Mouse (Mus musculus) liver, embryonic 12.5 days (tissue): Measurements from ENCODE around the gene Tkt. TPM values are rescaled to one million over a fixed set of nuclear protein-coding genes. Genes with fewer than 3 reads are reported as not detected.

Experiments used
- ATAC-seq: fragments of 200-750 bp; cut with Nextera tagmentation; 2 replicates; pipeline ENCODE4 v1.8.0; 2017; ENCODE audit warnings: moderate number of reproducible peaks, mild to moderate bottlenecking, moderate library complexity
- H3K27ac ChIP-seq: fragments of 300-500 bp; sonication (generic); 2 replicates; pipeline ENCODE4 v1.5.1; 2016; ENCODE audit warnings: mild to moderate bottlenecking
- H3K27me3 ChIP-seq: fragments of 300-500 bp; sonication (generic); replicated peaks from 2 replicates; pipeline ENCODE4 v1.6.1; 2016; ENCODE audit warnings: mild to moderate bottlenecking, moderate library complexity
- H3K36me3 ChIP-seq: fragments of 300-500 bp; sonication (generic); 2 replicates; pipeline ENCODE4 v1.6.1; 2016; ENCODE audit warnings: mild to moderate bottlenecking, moderate library complexity
- H3K4me1 ChIP-seq: fragments of 300-500 bp; sonication (generic); 2 replicates; pipeline ENCODE4 v1.6.1; 2016
- H3K4me2 ChIP-seq: fragments of 300-500 bp; sonication (generic); 2 replicates; pipeline ENCODE4 v1.6.1; 2016; ENCODE audit warnings: mild to moderate bottlenecking, moderate library complexity
- H3K4me3 ChIP-seq: fragments of 300-500 bp; sonication (generic); 2 replicates; pipeline ENCODE4 v1.5.1; 2016; ENCODE audit warnings: mild to moderate bottlenecking, moderate library complexity
- H3K9ac ChIP-seq: fragments of 300-500 bp; sonication (generic); 2 replicates; pipeline ENCODE4 v1.6.1; 2016; ENCODE audit warnings: mild to moderate bottlenecking, moderate library complexity
- H3K9me3 ChIP-seq: fragments of 300-500 bp; sonication (generic); replicated peaks from 2 replicates; pipeline ENCODE4 v1.6.1; 2016; ENCODE audit warnings: mild to moderate bottlenecking, moderate library complexity
- WGBS: fragments of 180-500 bp; shearing (Covaris S2); methylation state at CpG from one replicate; pipeline ENCODE4 v1.1.7; 2016; ENCODE audit not compliant: insufficient replicate concordance; 5-methylcytosine and 5-hydroxymethylcytosine counted together
- polyA plus RNA-seq: library from polyadenylated mRNA; unstranded; fragments of >200 nt; fragmentation: Nextera tagmentation; extraction: Ambion mirVana; gene quantifications from 2 replicates; pipeline ENCODE4 v1.2.1, GENCODE M21; 2016

Gene Tkt
- 267 and 280 TPM in 2 replicates for polyA plus RNA-seq

- peak; percentile 56 for ATAC-seq
- WGBS = 25% methylated on average over 8 of the region's 8 CpGs
Observed at GRCm38 (mm10) chr14:30548131-30548720, at the start of gene Tkt. Gene Tkt, plus strand, starts transcription at chr14:30548359.

GRCm38 (mm10) chr14:30504990-30505389, 43.2 kb upstream of the Tkt start:
- ATAC-seq = no peak
- Histone ChIP-seq H3K36me3 (peaks cover 73% of the 10 kb centered on the region), H3K4me3 (no peak overlapping the region), H3K9me3 (no peaks in the 10 kb centered on the region), H3K4me1 (no peaks in the 10 kb centered on the region), H3K9ac (no peak overlapping the region), H3K4me2 (no peak overlapping the region), H3K27ac (no peak overlapping the region), H3K27me3 (no peaks in the 10 kb centered on the region)
- 78% methylated on average over 5 of the region's 5 CpGs for WGBS

More at GRCm38 (mm10) chr14:30548131-30548720, at the start of gene Tkt:
- Histone ChIP-seq H3K9me3 (no peaks in the 10 kb centered on the region), H3K36me3 (peaks cover 24% of the 10 kb centered on the region), H3K27ac (peak within 1 kb of the TSS; percentile 93), H3K4me2 (peak within 1 kb of the TSS; percentile 88), H3K9ac (peak within 1 kb of the TSS; percentile 88), H3K4me3 (peak within 1 kb of the TSS; percentile 80), H3K27me3 (no peaks in the 10 kb centered on the region), H3K4me1 (peaks cover 48% of the 10 kb centered on the region)

GRCm38 (mm10) chr14:30510214-30510763, 37.9 kb upstream of the Tkt start:
- no peaks in the 10 kb centered on the region for H3K9me3 ChIP-seq
- no peak overlapping the region for H3K4me3 ChIP-seq
- peaks cover 8% of the 10 kb centered on the region; the same call in 1 of the 2 replicates for H3K4me1 ChIP-seq
- WGBS = 85% methylated on average over 6 of the region's 6 CpGs
- H3K27me3 ChIP-seq = no peaks in the 10 kb centered on the region
- H3K4me2 ChIP-seq = no peak overlapping the region
- no peak for ATAC-seq
- no peak overlapping the region for H3K27ac ChIP-seq
- peaks cover 90% of the 10 kb centered on the region for H3K36me3 ChIP-seq
- no peak overlapping the region for H3K9ac ChIP-seq

GRCm38 (mm10) chr14:30512896-30513295, 35.3 kb upstream of the Tkt start:
- no peak overlapping the region for H3K9ac ChIP-seq
- H3K36me3 ChIP-seq = peaks cover 85% of the 10 kb centered on the region
- no peak overlapping the region for H3K4me2 ChIP-seq
- peak; percentile 24; the same call in 1 of the 2 replicates for ATAC-seq
- peaks cover 20% of the 10 kb centered on the region for H3K4me1 ChIP-seq
- 65% methylated on average over 5 of the region's 5 CpGs for WGBS
- H3K27me3 ChIP-seq = no peaks in the 10 kb centered on the region
- H3K9me3 ChIP-seq = no peaks in the 10 kb centered on the region
- H3K4me3 ChIP-seq = no peak overlapping the region
- H3K27ac ChIP-seq = no peak overlapping the region

- WGBS = 73% methylated on average over 13 of the region's 13 CpGs
- H3K9me3 ChIP-seq = no peaks in the 10 kb centered on the region
- H3K36me3 ChIP-seq = peaks cover 89% of the 10 kb centered on the region
- H3K4me3 ChIP-seq = no peak overlapping the region
- no peaks in the 10 kb centered on the region for H3K27me3 ChIP-seq
- H3K4me1 ChIP-seq = peaks cover 20% of the 10 kb centered on the region
- peak; percentile 72 for ATAC-seq
- H3K9ac ChIP-seq = no peak overlapping the region
- H3K4me2 ChIP-seq = no peak overlapping the region
- H3K27ac ChIP-seq = no peak overlapping the region
Observed at GRCm38 (mm10) chr14:30515931-30516723, 32.0 kb upstream of the Tkt start.

- H3K36me3 ChIP-seq = peaks cover 93% of the 10 kb centered on the region
- H3K9me3 ChIP-seq = no peaks in the 10 kb centered on the region
- H3K4me2 ChIP-seq = no peak overlapping the region
- peaks cover 15% of the 10 kb centered on the region for H3K4me1 ChIP-seq
- H3K27ac ChIP-seq = no peak overlapping the region
- H3K27me3 ChIP-seq = no peaks in the 10 kb centered on the region
- H3K9ac ChIP-seq = no peak overlapping the region
- 89% methylated on average over 5 of the region's 5 CpGs for WGBS
- no peak for ATAC-seq
- H3K4me3 ChIP-seq = no peak overlapping the region
Observed at GRCm38 (mm10) chr14:30519323-30519722, 28.8 kb upstream of the Tkt start.

- no peak overlapping the region for H3K4me3 ChIP-seq
- H3K27me3 ChIP-seq = no peaks in the 10 kb centered on the region
- WGBS = 78% methylated on average over 6 of the region's 6 CpGs
- ATAC-seq = no peak
- no peak overlapping the region for H3K27ac ChIP-seq
- no peaks in the 10 kb centered on the region for H3K9me3 ChIP-seq
- H3K4me1 ChIP-seq = no peaks in the 10 kb centered on the region
- peaks cover 93% of the 10 kb centered on the region for H3K36me3 ChIP-seq
- no peak overlapping the region for H3K9ac ChIP-seq
- no peak overlapping the region for H3K4me2 ChIP-seq
Observed at GRCm38 (mm10) chr14:30523356-30523755, 24.8 kb upstream of the Tkt start.

- H3K4me1 ChIP-seq = no peaks in the 10 kb centered on the region
- no peaks in the 10 kb centered on the region for H3K9me3 ChIP-seq
- no peaks in the 10 kb centered on the region for H3K27me3 ChIP-seq
- H3K4me3 ChIP-seq = no peak overlapping the region
- peaks cover 47% of the 10 kb centered on the region for H3K36me3 ChIP-seq
- H3K27ac ChIP-seq = no peak overlapping the region
- no peak for ATAC-seq
- H3K9ac ChIP-seq = no peak overlapping the region
- WGBS = 83% methylated on average over 10 of the region's 10 CpGs
- no peak overlapping the region for H3K4me2 ChIP-seq
Observed at GRCm38 (mm10) chr14:30528392-30528791, 19.8 kb upstream of the Tkt start.

GRCm38 (mm10) chr14:30528961-30529360, 19.2 kb upstream of the Tkt start:
- Histone ChIP-seq H3K9me3 (no peaks in the 10 kb centered on the region), H3K4me3 (no peak overlapping the region), H3K4me2 (no peak overlapping the region), H3K27me3 (no peaks in the 10 kb centered on the region), H3K27ac (no peak overlapping the region), H3K4me1 (no peaks in the 10 kb centered on the region), H3K9ac (no peak overlapping the region), H3K36me3 (peaks cover 41% of the 10 kb centered on the region)
- ATAC-seq = no peak
- 72% methylated on average over 5 of the region's 5 CpGs for WGBS

GRCm38 (mm10) chr14:30529454-30529853, 18.7 kb upstream of the Tkt start:
- Histone ChIP-seq H3K27ac (no peak overlapping the region), H3K9me3 (no peaks in the 10 kb centered on the region), H3K4me1 (no peaks in the 10 kb centered on the region), H3K36me3 (peaks cover 36% of the 10 kb centered on the region), H3K4me2 (no peak overlapping the region), H3K27me3 (no peaks in the 10 kb centered on the region), H3K4me3 (no peak overlapping the region), H3K9ac (no peak overlapping the region)
- 88% methylated on average over 12 of the region's 12 CpGs for WGBS
- no peak for ATAC-seq

- H3K9ac ChIP-seq = no peak overlapping the region
- H3K27ac ChIP-seq = no peak overlapping the region
- no peak for ATAC-seq
- H3K36me3 ChIP-seq = peaks cover 23% of the 10 kb centered on the region
- H3K27me3 ChIP-seq = no peaks in the 10 kb centered on the region
- 76% methylated on average over 8 of the region's 8 CpGs for WGBS
- H3K4me3 ChIP-seq = no peak overlapping the region
- H3K4me1 ChIP-seq = no peaks in the 10 kb centered on the region
- H3K4me2 ChIP-seq = no peak overlapping the region
- H3K9me3 ChIP-seq = no peaks in the 10 kb centered on the region
Observed at GRCm38 (mm10) chr14:30530726-30531269, 17.4 kb upstream of the Tkt start.

GRCm38 (mm10) chr14:30531431-30531830, 16.7 kb upstream of the Tkt start:
- H3K27ac ChIP-seq = no peak overlapping the region
- WGBS = 73% methylated on average over 5 of the region's 5 CpGs
- H3K36me3 ChIP-seq = peaks cover 17% of the 10 kb centered on the region

More at GRCm38 (mm10) chr14:30531431-30531830, 16.7 kb upstream of the Tkt start:
- Histone ChIP-seq H3K27me3 (no peaks in the 10 kb centered on the region), H3K4me2 (no peak overlapping the region), H3K4me3 (no peak overlapping the region), H3K9me3 (no peaks in the 10 kb centered on the region), H3K4me1 (no peaks in the 10 kb centered on the region), H3K9ac (no peak overlapping the region)
- ATAC-seq = no peak
